Mouse (Mus musculus) heart, postnatal 0 days (tissue): ENCODE data around the gene Eif4enif1. TPM values are rescaled to one million over a fixed set of nuclear protein-coding genes. Genes with fewer than 3 reads are reported as not detected.
A peak's percentile ranks its signal among the peaks of the same experiment; 100 is the strongest.
"Not testable (repeated sequence)": the region's sequence is repeated elsewhere in the genome, so short reads cannot be mapped to it uniquely, and the experiment has no call there.

Source experiments
- ATAC-seq: fragments of 200-750 bp; cut with Nextera tagmentation; 2 replicates; pipeline ENCODE4 v1.8.0; 2017; ENCODE audit warnings: low read depth, moderate number of reproducible peaks, moderate library complexity; ENCODE audit not compliant: insufficient read depth
- DNase-seq: peaks from one replicate; pipeline ENCODE4 v3.0.0-alpha.2; 2016; ENCODE audit warnings: low spot score
- H3K27ac ChIP-seq: fragments of 300-500 bp; sonication (generic); 2 replicates; pipeline ENCODE4 v1.5.1; 2014; ENCODE audit warnings: low read depth, mild to moderate bottlenecking
- H3K27me3 ChIP-seq: fragments of 300-500 bp; sonication (generic); 2 replicates; pipeline ENCODE4 v1.6.1; 2014; ENCODE audit warnings: low read length, mixed read lengths; ENCODE audit not compliant: control insufficient read depth, insufficient read depth
- H3K36me3 ChIP-seq: fragments of 300-500 bp; sonication (generic); replicated peaks from 2 replicates; pipeline ENCODE4 v1.6.1; 2014; ENCODE audit warnings: low read length, mixed read lengths; ENCODE audit not compliant: control insufficient read depth, insufficient read depth
- H3K4me1 ChIP-seq: fragments of 300-500 bp; sonication (generic); 2 replicates; pipeline ENCODE4 v1.6.1; 2014; ENCODE audit warnings: antibody characterized with exemption; ENCODE audit not compliant: control insufficient read depth, insufficient read depth
- H3K4me2 ChIP-seq: fragments of 300-500 bp; sonication (generic); 2 replicates; pipeline ENCODE4 v1.6.1; 2014; ENCODE audit warnings: low read depth, mild to moderate bottlenecking, low read length, moderate library complexity
- H3K4me3 ChIP-seq: fragments of 300-500 bp; sonication (generic); 2 replicates; pipeline ENCODE4 v1.5.1; 2014; ENCODE audit warnings: low read depth, low read length
- H3K9ac ChIP-seq: fragments of 300-500 bp; sonication (generic); replicated peaks from 2 replicates; pipeline ENCODE4 v1.6.1; 2014; ENCODE audit warnings: low read depth, low read length, mixed read lengths
- H3K9me3 ChIP-seq: fragments of 300-500 bp; sonication (generic); replicated peaks from 2 replicates; pipeline ENCODE4 v1.6.1; 2016; ENCODE audit warnings: low read length; ENCODE audit not compliant: control insufficient read depth
- CTCF ChIP-seq: IDR thresholded peaks from 2 replicates; pipeline ENCODE4 v1.5.1; 2016; ENCODE audit warnings: antibody characterized with exemption, control low read depth, low read depth
- EP300 ChIP-seq: IDR thresholded peaks from 2 replicates; pipeline ENCODE4 v1.6.1; 2016; ENCODE audit warnings: antibody characterized with exemption, low read depth
- WGBS: fragments of 180-500 bp; shearing (Covaris S2); extraction: QIAGEN DNeasy Blood & Tissue Kit; methylation state at CpG from one replicate; pipeline ENCODE4 v1.1.7; 2014; 5-methylcytosine and 5-hydroxymethylcytosine counted together
- polyA plus RNA-seq: library from polyadenylated mRNA; unstranded; fragments of >200 nt; fragmentation: Nextera tagmentation; extraction: Ambion mirVana; gene quantifications from 2 replicates; pipeline ENCODE4 v1.2.1, GENCODE M21; 2015
- total RNA-seq: library from RNA; depleted of rRNA; stranded (reverse); fragments of >200 nt; gene quantifications from 2 replicates; pipeline ENCODE4 v1.2.3, GENCODE M21; 2014; ENCODE audit warnings: low replicate concordance; rRNA removed

Eif4enif1 gene
- total RNA-seq = 34.4 and 58.2 TPM in 2 replicates
- 16.9 and 19.0 TPM in 2 replicates for polyA plus RNA-seq

DNA sequence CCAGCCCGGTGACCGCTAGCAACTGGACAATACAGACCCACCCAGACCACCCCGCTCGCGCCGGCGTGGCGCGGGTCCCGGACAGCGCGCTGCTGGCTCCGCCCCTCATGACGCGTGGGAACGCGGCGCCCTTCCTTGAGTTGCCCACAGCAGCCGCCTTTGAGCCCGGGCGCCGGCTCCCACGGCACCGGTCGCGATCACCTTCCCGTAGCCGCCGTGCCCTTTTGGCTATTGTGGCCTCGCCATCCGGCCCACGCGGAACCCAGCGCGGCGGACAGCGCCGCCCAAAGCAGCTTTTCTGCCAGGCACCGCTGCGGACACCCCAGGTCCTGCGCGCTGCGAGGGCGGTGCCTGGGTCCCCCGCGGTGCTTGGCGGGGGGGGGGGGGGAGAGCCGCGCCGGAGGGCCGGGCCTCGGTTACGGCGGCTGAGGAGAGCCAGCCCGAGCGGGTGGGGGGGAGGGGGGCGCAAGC, at the start of gene Eif4enif1:
Eif4enif1 (plus strand) TSS at position 162 of the 471 bp plus-strand sequence.
- Histone ChIP-seq H3K9me3 (no peaks in the 10 kb centered on the region), H3K4me1 (no peaks in the 10 kb centered on the region), H3K27me3 (no peaks in the 10 kb centered on the region), H3K9ac (peak within 1 kb of the TSS; percentile 55), H3K36me3 (peaks cover 22% of the 10 kb centered on the region), H3K27ac (peak within 1 kb of the TSS; percentile 63), H3K4me2 (peak within 1 kb of the TSS; percentile 45), H3K4me3 (peak within 1 kb of the TSS; percentile 48)
- under 1% methylated on average over 42 of the region's 57 CpGs for WGBS
- DNase-seq = peak; percentile 83
- TF ChIP-seq EP300 (no peak), CTCF (no peak)
- peak; percentile 78 for ATAC-seq

- not testable (repeated sequence) for H3K27me3 ChIP-seq, H3K9me3 ChIP-seq, H3K4me1 ChIP-seq, DNase-seq, H3K36me3 ChIP-seq, H3K27ac ChIP-seq, H3K4me3 ChIP-seq, H3K4me2 ChIP-seq, H3K9ac ChIP-seq
- WGBS = 61% methylated on average over 1 of the region's 1 CpGs
- ATAC-seq = peak; percentile 13; the same call in 1 of the 2 replicates
Observed at GRCm38 (mm10) chr11:3153666-3154397, 48.4 kb upstream of the Eif4enif1 start.

GRCm38 (mm10) chr11:3156991-3157390, 45.2 kb upstream of the Eif4enif1 start:
- not testable (repeated sequence) for H3K4me1 ChIP-seq, H3K9ac ChIP-seq, H3K9me3 ChIP-seq, H3K4me3 ChIP-seq, H3K4me2 ChIP-seq, H3K27me3 ChIP-seq, ATAC-seq, H3K27ac ChIP-seq, H3K36me3 ChIP-seq, DNase-seq
- WGBS = 72% methylated on average over 2 of the region's 3 CpGs

- H3K36me3 ChIP-seq, H3K9me3 ChIP-seq, H3K27me3 ChIP-seq, H3K4me3 ChIP-seq, DNase-seq, H3K27ac ChIP-seq, H3K9ac ChIP-seq, H3K4me1 ChIP-seq, ATAC-seq, H3K4me2 ChIP-seq: not testable (repeated sequence)
- WGBS = 91% methylated on average over 6 of the region's 6 CpGs
Observed at GRCm38 (mm10) chr11:3157996-3158395, 44.2 kb upstream of the Eif4enif1 start.

GRCm38 (mm10) chr11:3158800-3159199, 43.4 kb upstream of the Eif4enif1 start:
- H3K4me2 ChIP-seq, H3K4me1 ChIP-seq, H3K4me3 ChIP-seq, H3K27me3 ChIP-seq, H3K27ac ChIP-seq, H3K36me3 ChIP-seq, H3K9me3 ChIP-seq, DNase-seq, H3K9ac ChIP-seq, ATAC-seq: not testable (repeated sequence)
- 80% methylated on average over 4 of the region's 4 CpGs for WGBS

- H3K4me2 ChIP-seq, DNase-seq, H3K9me3 ChIP-seq, H3K4me3 ChIP-seq, H3K4me1 ChIP-seq, H3K36me3 ChIP-seq, H3K9ac ChIP-seq, H3K27me3 ChIP-seq, H3K27ac ChIP-seq: not testable (repeated sequence)
- 0 out of 2 replicates have a peak, but pooled peaks have one; percentile 7 for ATAC-seq
- 33% methylated on average over 1 of the region's 2 CpGs for WGBS
Observed at GRCm38 (mm10) chr11:3161370-3161769, 40.8 kb upstream of the Eif4enif1 start.

DNA sequence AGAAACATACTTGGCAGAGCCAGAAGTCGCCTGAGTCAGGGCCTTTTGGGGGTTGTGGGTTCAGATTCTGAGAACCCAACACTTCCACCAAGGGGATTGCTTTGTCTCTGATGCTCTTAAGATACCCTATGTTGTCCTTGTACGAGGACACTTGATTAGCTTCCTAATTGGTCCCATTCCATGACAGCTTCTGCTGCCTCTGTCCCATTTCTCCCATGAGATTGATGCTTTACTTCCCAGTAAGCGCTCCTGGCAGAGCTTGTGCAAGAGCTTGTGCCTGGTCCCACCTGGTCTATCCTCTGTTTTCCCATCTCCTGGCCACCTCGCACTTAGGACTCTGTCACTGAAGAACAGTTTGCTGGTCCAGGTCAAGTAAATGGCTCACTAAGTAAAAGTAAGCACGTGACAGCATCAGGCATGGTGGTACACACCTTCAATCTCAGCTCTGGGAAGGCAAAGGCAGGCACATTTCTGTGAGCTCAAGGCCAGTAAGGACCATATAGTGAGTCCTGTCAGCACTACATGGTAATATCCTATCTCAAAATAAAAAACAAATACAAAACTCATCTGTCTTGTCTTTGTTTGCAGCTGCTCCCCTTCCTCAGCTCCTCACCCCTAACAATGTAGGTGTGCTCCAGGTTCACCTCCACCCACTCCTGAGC, 39.8 kb upstream of the Eif4enif1 start:
- H3K27ac ChIP-seq, H3K27me3 ChIP-seq, H3K36me3 ChIP-seq, H3K4me1 ChIP-seq, H3K9me3 ChIP-seq, H3K4me3 ChIP-seq, H3K9ac ChIP-seq, DNase-seq, H3K4me2 ChIP-seq: not testable (repeated sequence)
- 58% methylated on average over 5 of the region's 5 CpGs for WGBS
- ATAC-seq = peak; percentile 17

DNA sequence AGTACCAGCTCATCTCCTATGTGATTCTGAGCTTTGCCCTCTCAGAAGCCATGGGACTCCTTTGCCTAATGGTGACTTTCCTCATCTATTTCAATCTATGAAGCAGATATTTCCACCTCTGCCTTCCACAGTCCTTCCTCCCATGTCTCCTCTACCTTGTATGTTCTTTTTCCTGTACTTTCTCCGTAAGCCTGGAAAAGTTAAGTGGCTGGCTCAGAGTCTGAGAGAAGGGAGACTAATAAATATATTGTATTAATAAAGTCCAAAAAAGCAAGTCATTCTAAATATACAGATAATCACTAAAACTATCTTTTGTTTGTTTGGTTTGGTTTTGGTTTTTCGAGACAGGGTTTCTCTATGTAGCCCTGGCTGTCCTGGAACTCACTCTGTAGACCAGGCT, 39.1 kb upstream of the Eif4enif1 start:
- WGBS = 73% methylated on average over 2 of the region's 2 CpGs
- not testable (repeated sequence) for H3K27ac ChIP-seq, ATAC-seq, DNase-seq, H3K36me3 ChIP-seq, H3K9ac ChIP-seq, H3K4me1 ChIP-seq, H3K27me3 ChIP-seq, H3K4me2 ChIP-seq, H3K4me3 ChIP-seq
- peaks cover 11% of the 10 kb centered on the region for H3K9me3 ChIP-seq
